Mouse (Mus musculus): Measurements from ENCODE around the gene Sgo2a. TPM values are rescaled to one million over a fixed set of nuclear protein-coding genes. Genes with fewer than 3 reads are reported as not detected.
"Not testable (repeated sequence)": the region's sequence is repeated elsewhere in the genome, so short reads cannot be mapped to it uniquely, and the experiment has no call there.

Gene Sgo2a
- polyA plus RNA-seq, 1 experiment: 1.2 TPM

GRCm38 (mm10) chr1:57998146-57998545 is 2.4 kb downstream of the Sgo2a start:
- H3K4me3 ChIP-seq (ENCODE audit: insufficient read depth, low read depth, low read length): no peak overlapping the region
- H3K27ac ChIP-seq (replicated peaks; ENCODE audit: low read depth, low read length): peak overlapping the region; percentile 45; the same call in 1 of the 2 replicates
- H3K4me1 ChIP-seq (ENCODE audit: control insufficient read depth, insufficient read depth, insufficient read length, low read length): 0 out of 2 replicates have a peak, but pooled peaks cover 3% of the 10 kb centered on the region

GRCm38 (mm10) chr1:58006388-58006787 is 10.6 kb downstream of the Sgo2a start:
- not testable (repeated sequence) for H3K4me1 ChIP-seq (ENCODE audit: control insufficient read depth, insufficient read depth, insufficient read length, low read length); H3K4me3 ChIP-seq (ENCODE audit: insufficient read depth, low read depth, low read length); H3K27ac ChIP-seq (replicated peaks; ENCODE audit: low read depth, low read length)

GRCm38 (mm10) chr1:58018856-58019255 is 23.1 kb downstream of the Sgo2a start, which contains the start of gene Kctd18:
Kctd18 (minus strand) TSS chr1:58018956.
- Histone ChIP-seq H3K4me1 (ENCODE audit: control insufficient read depth, insufficient read depth, insufficient read length, low read length) (no peaks in the 10 kb centered on the region), H3K4me3 (ENCODE audit: insufficient read depth, low read depth, low read length) (no peak within 1 kb of the TSS), H3K27ac (replicated peaks; ENCODE audit: low read depth, low read length) (no peak within 1 kb of the TSS)

- peaks cover 6% of the 10 kb centered on the region; the same call in 1 of the 2 replicates for H3K4me1 ChIP-seq (ENCODE audit: control insufficient read depth, insufficient read depth, insufficient read length, low read length)
- no peak overlapping the region for H3K4me3 ChIP-seq (ENCODE audit: insufficient read depth, low read depth, low read length)
- no peak overlapping the region for H3K27ac ChIP-seq (replicated peaks; ENCODE audit: low read depth, low read length)
Measured at GRCm38 (mm10) chr1:58027707-58028106, 31.9 kb downstream of the Sgo2a start.

GRCm38 (mm10) chr1:58029636-58030117 is 33.9 kb downstream of the Sgo2a start, which contains the start of gene Aox1:
Aox1 (plus strand) TSS chr1:58029931.
- Histone ChIP-seq H3K27ac (replicated peaks; ENCODE audit: low read depth, low read length) (peak within 1 kb of the TSS; percentile 72), H3K4me3 (ENCODE audit: insufficient read depth, low read depth, low read length) (peak within 1 kb of the TSS; percentile 74), H3K4me1 (ENCODE audit: control insufficient read depth, insufficient read depth, insufficient read length, low read length) (peaks cover 11% of the 10 kb centered on the region; the same call in 1 of the 2 replicates)

GRCm38 (mm10) chr1:58030156-58030871 is 34.5 kb downstream of the Sgo2a start:
- Histone ChIP-seq H3K27ac (replicated peaks; ENCODE audit: low read depth, low read length) (peak overlapping the region; percentile 65), H3K4me1 (ENCODE audit: control insufficient read depth, insufficient read depth, insufficient read length, low read length) (peaks cover 11% of the 10 kb centered on the region; the same call in 1 of the 2 replicates), H3K4me3 (ENCODE audit: insufficient read depth, low read depth, low read length) (peak overlapping the region; percentile 74)

- peak overlapping the region; percentile 15; the same call in 1 of the 2 replicates for H3K27ac ChIP-seq (replicated peaks; ENCODE audit: low read depth, low read length)
- peaks cover 11% of the 10 kb centered on the region for H3K4me1 ChIP-seq (ENCODE audit: control insufficient read depth, insufficient read depth, insufficient read length, low read length)
- H3K4me3 ChIP-seq (ENCODE audit: insufficient read depth, low read depth, low read length): peak overlapping the region; percentile 74
Measured at GRCm38 (mm10) chr1:58031160-58031769, 35.5 kb downstream of the Sgo2a start.

- not testable (repeated sequence) for H3K4me3 ChIP-seq (ENCODE audit: insufficient read depth, low read depth, low read length); H3K4me1 ChIP-seq (ENCODE audit: control insufficient read depth, insufficient read depth, insufficient read length, low read length); H3K27ac ChIP-seq (replicated peaks; ENCODE audit: low read depth, low read length)
Measured at GRCm38 (mm10) chr1:58037306-58037705, 41.5 kb downstream of the Sgo2a start.

GRCm38 (mm10) chr1:58045076-58045475 is 49.3 kb downstream of the Sgo2a start:
- no peak overlapping the region for H3K4me3 ChIP-seq (ENCODE audit: insufficient read depth, low read depth, low read length)
- H3K4me1 ChIP-seq (ENCODE audit: control insufficient read depth, insufficient read depth, insufficient read length, low read length): no peaks in the 10 kb centered on the region
- no peak overlapping the region for H3K27ac ChIP-seq (replicated peaks; ENCODE audit: low read depth, low read length)

GRCm38 (mm10) chr1:58045546-58045945 is 49.8 kb downstream of the Sgo2a start:
- no peak overlapping the region for H3K4me3 ChIP-seq (ENCODE audit: insufficient read depth, low read depth, low read length)
- no peaks in the 10 kb centered on the region for H3K4me1 ChIP-seq (ENCODE audit: control insufficient read depth, insufficient read depth, insufficient read length, low read length)
- no peak overlapping the region for H3K27ac ChIP-seq (replicated peaks; ENCODE audit: low read depth, low read length)

GRCm38 (mm10) chr1:58046721-58047290 is 51.0 kb downstream of the Sgo2a start:
- Histone ChIP-seq H3K4me1 (ENCODE audit: control insufficient read depth, insufficient read depth, insufficient read length, low read length) (no peaks in the 10 kb centered on the region), H3K27ac (replicated peaks; ENCODE audit: low read depth, low read length) (no peak overlapping the region), H3K4me3 (ENCODE audit: insufficient read depth, low read depth, low read length) (no peak overlapping the region)

- H3K4me3 ChIP-seq (ENCODE audit: insufficient read depth, low read depth, low read length): no peak overlapping the region
- H3K4me1 ChIP-seq (ENCODE audit: control insufficient read depth, insufficient read depth, insufficient read length, low read length): no peaks in the 10 kb centered on the region
- H3K27ac ChIP-seq (replicated peaks; ENCODE audit: low read depth, low read length): no peak overlapping the region
Measured at GRCm38 (mm10) chr1:58049126-58049525, 53.4 kb downstream of the Sgo2a start.

GRCm38 (mm10) chr1:58055598-58055997 is 59.8 kb downstream of the Sgo2a start:
- Histone ChIP-seq H3K4me1 (ENCODE audit: control insufficient read depth, insufficient read depth, insufficient read length, low read length) (no peaks in the 10 kb centered on the region), H3K4me3 (ENCODE audit: insufficient read depth, low read depth, low read length) (no peak overlapping the region), H3K27ac (replicated peaks; ENCODE audit: low read depth, low read length) (no peak overlapping the region)

GRCm38 (mm10) chr1:58056074-58056807 is 60.5 kb downstream of the Sgo2a start:
- no peak overlapping the region for H3K4me3 ChIP-seq (ENCODE audit: insufficient read depth, low read depth, low read length)
- H3K27ac ChIP-seq (replicated peaks; ENCODE audit: low read depth, low read length): no peak overlapping the region; the same call in 1 of the 2 replicates

GRCm38 (mm10) chr1:58056939-58057338 is 61.2 kb downstream of the Sgo2a start:
- Histone ChIP-seq H3K4me1 (ENCODE audit: control insufficient read depth, insufficient read depth, insufficient read length, low read length) (no peaks in the 10 kb centered on the region), H3K4me3 (ENCODE audit: insufficient read depth, low read depth, low read length) (no peak overlapping the region), H3K27ac (replicated peaks; ENCODE audit: low read depth, low read length) (no peak overlapping the region)

More at GRCm38 (mm10) chr1:58056074-58056807, 60.5 kb downstream of the Sgo2a start:
- no peaks in the 10 kb centered on the region for H3K4me1 ChIP-seq (ENCODE audit: control insufficient read depth, insufficient read depth, insufficient read length, low read length)
